Comparison of ENCODE assay signal across 26 mouse cellular contexts in genomic region chrX:151832982-151833381, GRCm38 (mm10). TPM values are rescaled to one million over a fixed set of nuclear protein-coding genes. Genes with fewer than 3 reads are reported as not detected.
DNase-seq lines count a peak whose midpoint lies in the region; ATAC-seq and TF ChIP-seq lines count a peak whose summit lies in the region.
"Had no signal": no experiment of that assay in that cellular context is flagged by ENCODE, and none has a peak within 500 bp of the region (broad histone marks: within the 10 kb centered on the region; RNA-seq: fewer than 3 reads in every experiment).

No protein-coding gene starts in this region.

- H3K4me2 ChIP-seq in liver, embryonic 11.5 days = no peak overlapping the region
- no peak overlapping the region for H3K4me2 ChIP-seq in liver, embryonic 14.5 days (ENCODE audit: low read depth)
- H3K4me2 ChIP-seq: embryonic facial prominence, embryonic 13.5 days; embryonic facial prominence, embryonic 15.5 days; forebrain, embryonic 12.5 days had no signal

- no peak for DNase-seq in liver, embryonic 11.5 days (ENCODE audit: low spot score)
- DNase-seq in liver = no peak
- DNase-seq in MEL (ENCODE audit: low read depth, low spot score) = no peak
- DNase-seq in liver, embryonic 14.5 days (ENCODE audit: low read depth in 3 of 3, low spot score in 3 of 3) = peak in 1 of 3 experiments; percentile 4
- DNase-seq in spleen, postnatal 14 days (ENCODE audit: low spot score in 2 of 2) = no peak
- DNase-seq in limb, embryonic 10.5 days (ENCODE audit: low spot score) = no peak
- DNase-seq: adrenal gland, adult 2 months; adrenal gland, postnatal 10 days; adrenal gland, postnatal 25 days; B cell, adult 2 months; cerebellum, adult 11-12 months; cerebellum, adult 2 months; cerebellum, adult 9-10 months; cerebellum, postnatal 10 days; cerebellum, postnatal 25 days had no signal

- H3K27me3 ChIP-seq in liver, embryonic 11.5 days (replicated peaks; ENCODE audit: control insufficient read depth, insufficient read depth, low read length) = no peaks in the 10 kb centered on the region
- no peaks in the 10 kb centered on the region for H3K27me3 ChIP-seq in MEL (ENCODE audit: control insufficient read depth in 1 of 2, insufficient read depth in 2 of 2, low read length in 2 of 2)
- no peaks in the 10 kb centered on the region for H3K27me3 ChIP-seq in liver, embryonic 14.5 days (ENCODE audit: control insufficient read depth, insufficient read depth, low read length)
- peaks cover 58% of the 10 kb centered on the region for H3K27me3 ChIP-seq in limb, embryonic 10.5 days (ENCODE audit: low read depth, poor library complexity, severe bottlenecking)
- H3K27me3 ChIP-seq: CH12.LX; embryonic facial prominence, embryonic 15.5 days had no signal

- H3K36me3 ChIP-seq in liver, embryonic 11.5 days (ENCODE audit: control insufficient read depth, insufficient read depth, low read length) = no peaks in the 10 kb centered on the region
- H3K36me3 ChIP-seq in MEL (ENCODE audit: control insufficient read depth in 1 of 2, insufficient read depth in 2 of 2, low read length in 2 of 2) = peaks cover 42 to 48% of the 10 kb centered on the region in 2 experiments
- no peaks in the 10 kb centered on the region for H3K36me3 ChIP-seq in liver, embryonic 14.5 days (replicated peaks; ENCODE audit: control insufficient read depth, insufficient read depth, low read depth)
- H3K36me3 ChIP-seq in limb, embryonic 10.5 days = peaks cover 3% of the 10 kb centered on the region; the same call in 1 of the 2 replicates
- H3K36me3 ChIP-seq: embryonic facial prominence, embryonic 13.5 days; embryonic facial prominence, embryonic 15.5 days; forebrain, embryonic 12.5 days had no signal

- no peak for TF ChIP-seq CTCF in MEL (IDR thresholded peaks at IDR 0.05 in 2 of 3, conservative IDR thresholded peaks at IDR 0.05 in 1 of 3; ENCODE audit: control insufficient read depth in 1 of 3, insufficient read depth in 1 of 3, low read depth in 2 of 3, low read length in 3 of 3, poor library complexity in 1 of 3, severe bottlenecking in 1 of 3)
- no peak for TF ChIP-seq CTCF in liver, embryonic 14.5 days (IDR thresholded peaks at IDR 0.05; ENCODE audit: low read depth)

- TF ChIP-seq RAD21 in MEL (IDR thresholded peaks at IDR 0.05; ENCODE audit: low read depth, low read length) = no peak

- H3K4me3 ChIP-seq in liver, embryonic 11.5 days (ENCODE audit: low read depth, low read length) = no peak overlapping the region
- H3K4me3 ChIP-seq in MEL (ENCODE audit: control insufficient read depth in 1 of 2, insufficient read depth in 1 of 2, low read depth in 2 of 2, low read length in 2 of 2) = no peak overlapping the region
- H3K4me3 ChIP-seq in liver, embryonic 14.5 days (ENCODE audit: insufficient read depth in 1 of 2, low read depth in 2 of 2, low read length in 2 of 2) = no peak overlapping the region
- no peak overlapping the region for H3K4me3 ChIP-seq in limb, embryonic 10.5 days
- H3K4me3 ChIP-seq: embryonic facial prominence, embryonic 13.5 days; embryonic facial prominence, embryonic 15.5 days; erythroblast, embryonic 14.5 days; forebrain, embryonic 10.5 days; forebrain, embryonic 12.5 days had no signal

- H3K9me3 ChIP-seq in liver, embryonic 11.5 days (ENCODE audit: control insufficient read depth, low read length) = no peaks in the 10 kb centered on the region
- no peaks in the 10 kb centered on the region for H3K9me3 ChIP-seq in MEL (replicated peaks; ENCODE audit: insufficient read depth, low read length)
- H3K9me3 ChIP-seq in liver, embryonic 14.5 days (ENCODE audit: control insufficient read depth, low read length) = no peaks in the 10 kb centered on the region
- no peaks in the 10 kb centered on the region for H3K9me3 ChIP-seq in limb, embryonic 10.5 days (replicated peaks)
- H3K9me3 ChIP-seq: embryonic facial prominence, embryonic 13.5 days; embryonic facial prominence, embryonic 15.5 days; forebrain, embryonic 10.5 days; forebrain, embryonic 12.5 days; G1E had no signal

- ATAC-seq in liver, embryonic 11.5 days (replicated peaks; ENCODE audit: low FRiP score) = 0 out of 2 replicates have a peak, but pooled peaks have one; percentile 59
- peak; percentile 51 for ATAC-seq in liver, embryonic 14.5 days (ENCODE audit: insufficient read depth)
- peak; percentile 36; the same call in 1 of the 2 replicates for ATAC-seq in megakaryocyte-erythroid progenitor cell, adult 5-6 weeks (replicated peaks; ENCODE audit: low FRiP score, low TSS enrichment, poor library complexity, severe bottlenecking)
- ATAC-seq: CD4-positive, CD25-positive, alpha-beta regulatory T cell, adult 4 months; forebrain, embryonic 14.5 days; forebrain, embryonic 16.5 days had no signal

- H3K9ac ChIP-seq in liver, embryonic 11.5 days (ENCODE audit: low read depth, low read length) = no peak overlapping the region
- H3K9ac ChIP-seq in MEL (ENCODE audit: control insufficient read depth, low read depth, low read length, poor library complexity, severe bottlenecking) = no peak overlapping the region
- H3K9ac ChIP-seq in liver, embryonic 14.5 days (replicated peaks) = no peak overlapping the region
- H3K9ac ChIP-seq: embryonic facial prominence, embryonic 13.5 days; embryonic facial prominence, embryonic 15.5 days; forebrain, embryonic 12.5 days had no signal

- H3K27ac ChIP-seq in liver, embryonic 11.5 days (ENCODE audit: low read depth, low read length) = no peak overlapping the region
- no peak overlapping the region for H3K27ac ChIP-seq in MEL (ENCODE audit: control insufficient read depth, low read depth, low read length)
- no peak overlapping the region for H3K27ac ChIP-seq in liver, embryonic 14.5 days
- H3K27ac ChIP-seq in limb, embryonic 10.5 days = no peak overlapping the region
- H3K27ac ChIP-seq: embryonic facial prominence, embryonic 13.5 days; embryonic facial prominence, embryonic 15.5 days; forebrain, embryonic 10.5 days; forebrain, embryonic 12.5 days had no signal

- peaks cover 37% of the 10 kb centered on the region for H3K79me2 ChIP-seq in MEL (ENCODE audit: control insufficient read depth, insufficient read depth, low read length, poor library complexity)

- TF ChIP-seq POLR2A in MEL (IDR thresholded peaks at IDR 0.05; ENCODE audit: control insufficient read depth in 1 of 2, insufficient read depth in 1 of 2, low read depth in 1 of 2, low read length in 2 of 2, poor library complexity in 1 of 2) = no peak

- 0 out of 2 replicates have a peak, but pooled peaks cover 2% of the 10 kb centered on the region for H3K4me1 ChIP-seq in liver, embryonic 11.5 days (replicated peaks; ENCODE audit: control insufficient read depth, insufficient read depth, low read length)
- H3K4me1 ChIP-seq in MEL (ENCODE audit: control insufficient read depth in 1 of 2, insufficient read depth in 2 of 2, low read length in 2 of 2) = peaks cover 16 to 43% of the 10 kb centered on the region in 2 experiments
- H3K4me1 ChIP-seq in liver, embryonic 14.5 days (replicated peaks; ENCODE audit: control insufficient read depth in 2 of 2, insufficient read depth in 2 of 2, low read length in 1 of 2) = peaks cover 0 to 8% of the 10 kb centered on the region in 2 experiments; a peak in 2 of 4 replicates
- H3K4me1 ChIP-seq in limb, embryonic 10.5 days = no peaks in the 10 kb centered on the region
- H3K4me1 ChIP-seq: embryonic facial prominence, embryonic 13.5 days; embryonic facial prominence, embryonic 15.5 days; forebrain, embryonic 10.5 days; forebrain, embryonic 12.5 days had no signal

- TF ChIP-seq EP300 in MEL (IDR thresholded peaks at IDR 0.05; ENCODE audit: low read depth in 1 of 2, low read length in 2 of 2) = peak in 1 of 2 experiments; percentile 17; a peak in 1 of 4 replicates
- no peak for TF ChIP-seq EP300 in liver, embryonic 14.5 days (IDR thresholded peaks at IDR 0.05; ENCODE audit: low read depth)

TF ChIP-seq in MEL, 35 proteins besides CTCF, POLR2A, EP300 and RAD21:
- TF ChIP-seq POLR2AphosphoS2 (IDR thresholded peaks at IDR 0.05; ENCODE audit: low read length) = no peak
- peak; percentile 48; the same call in 1 of the 2 replicates for TF ChIP-seq TCF12 (IDR thresholded peaks at IDR 0.05; ENCODE audit: low read depth, low read length)

RNA-seq across cellular contexts. Expression of gene Huwe1, which starts 32.4 kb away (rescaled TPM):
- polyA plus RNA-seq in liver, embryonic 11.5 days (2014; fragmentation: Nextera tagmentation; extraction: Ambion mirVana) = 35.4 and 41.2 TPM in 2 replicates
- total RNA-seq in MEL (2012; rRNA removed) = 132 and 164 TPM in 2 replicates
- polyA plus RNA-seq in MEL (2012; ENCODE audit: insufficient read depth in 1 of 2, insufficient read length in 2 of 2, low read depth in 1 of 2, low replicate concordance in 2 of 2, missing spikeins in 1 of 2) = 100 to 1,000 TPM; 345 to 528 TPM
- 19.6 and 19.7 TPM in 2 replicates for polyA plus RNA-seq in liver, embryonic 14.5 days (2012; rRNA removed)
- polyA plus RNA-seq in liver, embryonic 14.5 days (2014; fragmentation: Nextera tagmentation; extraction: Ambion mirVana) = 11.6 and 11.9 TPM in 2 replicates
- 211 and 269 TPM in 2 replicates for total RNA-seq in megakaryocyte-erythroid progenitor cell, adult 5-6 weeks (2014; fragmentation: Nextera tagmentation)
- total RNA-seq in megakaryocyte-erythroid progenitor cell, adult 5-6 weeks (2017) = 136 and 162 TPM in 2 replicates
- 61.9 and 62.4 TPM in 2 replicates for polyA plus RNA-seq in limb, embryonic 10.5 days (2016; fragmentation: Nextera tagmentation; extraction: Ambion mirVana)
